Mouse (Mus musculus) CH12.LX (cell line): ENCODE results near the gene Rnf6. TPM values are rescaled to one million over a fixed set of nuclear protein-coding genes. Genes with fewer than 3 reads are reported as not detected.

Source experiments
- DNase-seq: peaks from one replicate; pipeline ENCODE4 v3.0.0-alpha.2; 2013; ENCODE audit errors: extremely low read depth
- H3K27ac ChIP-seq: 2 replicates; pipeline ENCODE4 v1.5.1; 2012; ENCODE audit warnings: low read depth, mild to moderate bottlenecking, control low read depth, moderate library complexity; ENCODE audit not compliant: insufficient read depth
- H3K27me3 ChIP-seq: replicated peaks from 2 replicates; pipeline ENCODE3; 2012; ENCODE audit warnings: inconsistent platforms
- H3K36me3 ChIP-seq, 2 experiments: replicated peaks in 1 of 2; 2 replicates each; pipeline versions ENCODE3 to v1.6.1; 2012; ENCODE audit warnings: inconsistent platforms in 1 of 2, low read length in 1 of 2, mild to moderate bottlenecking in 1 of 2, mixed read lengths in 1 of 2, moderate library complexity in 1 of 2; ENCODE audit not compliant: control insufficient read depth in 1 of 2, insufficient read depth in 1 of 2
- H3K4me1 ChIP-seq, 2 experiments: 2 replicates each; pipeline ENCODE4 v1.6.1; 2012; ENCODE audit warnings: inconsistent platforms in 1 of 2, moderate library complexity in 1 of 2; ENCODE audit not compliant: insufficient read depth in 2 of 2, control insufficient read depth in 1 of 2
- H3K4me2 ChIP-seq: 2 replicates; pipeline ENCODE4 v1.6.1; 2012; ENCODE audit warnings: low read depth, mild to moderate bottlenecking, control low read depth; ENCODE audit not compliant: poor library complexity, insufficient read depth, severe bottlenecking
- H3K4me3 ChIP-seq, 3 experiments: fragments of 150-350 bp in 1 of 3; sonication (generic) in 1 of 3; replicated peaks in 1 of 3; 2 replicates each; pipeline versions ENCODE3 to v1.5.1; 2011 to 2012; ENCODE audit warnings: low read depth in 2 of 3, low read length in 2 of 3, mild to moderate bottlenecking in 2 of 3, moderate library complexity in 2 of 3, control low read depth in 1 of 3, improper control_type of control experiment in 1 of 3, inconsistent platforms in 1 of 3, mixed read lengths in 1 of 3; ENCODE audit not compliant: poor library complexity in 1 of 3
- H3K79me2 ChIP-seq: replicated peaks from 2 replicates; pipeline ENCODE4 v1.6.1; 2012; ENCODE audit warnings: mild to moderate bottlenecking, moderate library complexity; ENCODE audit not compliant: control insufficient read depth, poor library complexity, insufficient read depth, severe bottlenecking; ENCODE audit errors: extremely low read depth
- H3K9ac ChIP-seq: 2 replicates; pipeline ENCODE4 v1.6.1; 2012; ENCODE audit warnings: low read depth, mild to moderate bottlenecking, control low read depth, moderate library complexity; ENCODE audit not compliant: insufficient read depth
- H3K9me3 ChIP-seq: replicated peaks from 2 replicates; pipeline ENCODE3; 2012; ENCODE audit warnings: low read length, inconsistent platforms, mixed read lengths
- BHLHE40 ChIP-seq: IDR thresholded peaks from 2 replicates; pipeline ENCODE4 v1.6.1; 2011; ENCODE audit warnings: mild to moderate bottlenecking, low read depth, low read length, improper control_type of control experiment
- E2F4 ChIP-seq: IDR thresholded peaks from 2 replicates; pipeline ENCODE4 v1.6.1; 2011; ENCODE audit warnings: low read depth, low read length, improper control_type of control experiment; ENCODE audit not compliant: insufficient replicate concordance
- EP300 ChIP-seq: IDR thresholded peaks from 2 replicates; pipeline ENCODE4 v1.6.1; 2011; ENCODE audit warnings: low read length, improper control_type of control experiment
- GABPA ChIP-seq: IDR thresholded peaks from 2 replicates; pipeline ENCODE4 v1.6.1; 2012; ENCODE audit warnings: low read depth, low read length, improper control_type of control experiment, inconsistent platforms; ENCODE audit not compliant: insufficient replicate concordance
- IRF4 ChIP-seq: IDR thresholded peaks from 2 replicates; pipeline ENCODE4 v1.6.1; 2014; ENCODE audit warnings: low read depth, mild to moderate bottlenecking, inconsistent platforms, low read length, improper control_type of control experiment
- JUND ChIP-seq: conservative IDR thresholded peaks from 2 replicates; pipeline ENCODE4 v1.6.1; 2011; ENCODE audit warnings: low read depth, low read length, improper control_type of control experiment
- KAT2A ChIP-seq: IDR thresholded peaks from 2 replicates; pipeline ENCODE4 v1.6.1; 2012; ENCODE audit warnings: low read length, improper control_type of control experiment, inconsistent platforms; ENCODE audit not compliant: insufficient replicate concordance
- MAX ChIP-seq: IDR thresholded peaks from 2 replicates; pipeline ENCODE4 v1.6.1; 2011; ENCODE audit warnings: low read length, improper control_type of control experiment
- MEF2A ChIP-seq: IDR thresholded peaks from 2 replicates; pipeline ENCODE4 v1.6.1; 2014; ENCODE audit warnings: low read depth, mild to moderate bottlenecking, inconsistent platforms, low read length, improper control_type of control experiment, borderline replicate concordance
- MYC ChIP-seq: IDR thresholded peaks from 2 replicates; pipeline ENCODE4 v1.6.1; 2011; ENCODE audit warnings: low read depth, mild to moderate bottlenecking, improper control_type of control experiment, low read length
- NRF1 ChIP-seq: IDR thresholded peaks from 2 replicates; pipeline ENCODE4 v1.6.1; 2014; ENCODE audit warnings: low read depth, mild to moderate bottlenecking, inconsistent platforms, low read length, improper control_type of control experiment, moderate library complexity
- PAX5 ChIP-seq: IDR thresholded peaks from 2 replicates; pipeline ENCODE4 v1.6.1; 2012; ENCODE audit warnings: low read length, inconsistent platforms, mixed read lengths
- POLR2A ChIP-seq: IDR thresholded peaks from 2 replicates; pipeline ENCODE4 v1.6.1; 2011; ENCODE audit warnings: low read depth, mild to moderate bottlenecking, improper control_type of control experiment, low read length
- RAD21 ChIP-seq: IDR thresholded peaks from 2 replicates; pipeline ENCODE4 v1.6.1; 2011; ENCODE audit warnings: low read depth, mild to moderate bottlenecking, low read length, improper control_type of control experiment, moderate library complexity
- RCOR1 ChIP-seq: conservative IDR thresholded peaks from 2 replicates; pipeline ENCODE4 v1.6.1; 2012; ENCODE audit warnings: low read depth, mild to moderate bottlenecking, inconsistent platforms, low read length, improper control_type of control experiment
- SIN3A ChIP-seq: IDR thresholded peaks from 2 replicates; pipeline ENCODE4 v1.6.1; 2012; ENCODE audit warnings: low read length, improper control_type of control experiment, inconsistent platforms
- TBP ChIP-seq: conservative IDR thresholded peaks from 2 replicates; pipeline ENCODE4 v1.6.1; 2011; ENCODE audit warnings: low read depth, low read length, improper control_type of control experiment
- USF1 ChIP-seq: IDR thresholded peaks from 2 replicates; pipeline ENCODE4 v1.6.1; 2014; ENCODE audit warnings: low read depth, mild to moderate bottlenecking, inconsistent platforms, low read length, improper control_type of control experiment
- ZKSCAN1 ChIP-seq: IDR thresholded peaks from 2 replicates; pipeline ENCODE4 v1.6.1; 2012; ENCODE audit warnings: low read depth, inconsistent platforms, low read length, improper control_type of control experiment, borderline replicate concordance
- dilution Hi-C: fragments of 300-500 bp; cut with MboI; formaldehyde crosslinking; loops from 2 replicates; pipeline ENCODE4 v1.14.3; 2020; ENCODE audit warnings: low sequenced_read_pairs; ENCODE audit not compliant: extremely low pct_unique_long_range_greater_than_20kb, extremely low pct_ligation_motif_present
- in situ Hi-C: fragments of 300-500 bp; cut with MboI; formaldehyde crosslinking; loops from 3 replicates; pipeline ENCODE4 v1.14.3; 2019; ENCODE audit warnings: low sequenced_read_pairs, low pct_ligation_motif_present, low pct_unique_long_range_greater_than_20kb, mixed read lengths
- polyA plus RNA-seq: library from polyadenylated mRNA; unstranded; fragments of >175 nt; gene quantifications from 2 replicates; pipeline ENCODE4 v1.2.1, GENCODE M21; 2012; ENCODE audit warnings: low read depth; ENCODE audit not compliant: insufficient read length
- total RNA-seq, 2 experiments: library from RNA; depleted of rRNA; stranded (reverse); fragments of 300-350 nt in 1 of 2; fragments of >200 nt in 1 of 2; gene quantifications; 2 replicates each; pipeline ENCODE4 v1.2.3; 2012 to 2014

The Rnf6 gene
- total and polyA plus RNA-seq, 3 experiments, result 15.9 to 22.7 (median 20.7) TPM

DNA sequence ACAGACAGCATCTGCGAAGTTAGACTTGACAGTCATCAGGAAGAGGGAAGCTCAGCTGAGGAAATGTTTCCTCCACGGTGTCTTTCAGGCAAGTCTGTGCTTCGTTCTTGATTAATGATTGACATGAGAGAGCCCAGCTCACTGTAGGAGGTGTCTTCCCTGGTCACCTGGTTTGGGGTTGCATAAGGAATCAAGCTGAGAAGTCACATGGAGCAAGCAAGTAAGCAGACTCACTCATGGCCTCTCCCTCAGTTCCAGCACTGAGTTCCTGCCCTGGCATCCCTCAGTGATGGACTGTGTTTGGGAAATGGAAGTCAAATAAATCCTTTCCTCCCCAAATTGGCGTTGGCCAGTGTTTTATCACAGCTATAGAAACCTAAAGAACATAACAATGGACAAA, 31.3 kb downstream of the Rnf6 start:
- H3K9ac ChIP-seq, result no peak overlapping the region

GRCm38 (mm10) chr5:146188712-146189111, 32.6 kb downstream of the Rnf6 start:
- no peak overlapping the region for H3K9ac ChIP-seq
- dilution Hi-C loops (no loop called here), in situ Hi-C loops (loop anchor here (25.0 kb wide), 1 partner anchor 274 kb away; no protein-coding TSS in a partner anchor)
- no peak overlapping the region for H3K4me2 ChIP-seq
- DNase-seq, result no peak
- TF ChIP-seq RCOR1 (no peak), E2F4 (no peak), MEF2A (no peak), MYC (no peak), IRF4 (no peak), RAD21 (no peak), NRF1 (no peak), POLR2A (no peak), PAX5 (no peak), ZKSCAN1 (no peak), SIN3A (no peak), USF1 (no peak), BHLHE40 (no peak), MAX (no peak), KAT2A (no peak)
- H3K36me3 ChIP-seq, result no peaks in the 10 kb centered on the region
- H3K4me3 ChIP-seq, result no peak overlapping the region
- H3K9me3 ChIP-seq, result no peaks in the 10 kb centered on the region
- H3K79me2 ChIP-seq, result no peaks in the 10 kb centered on the region
- peaks cover 0 to 6% of the 10 kb centered on the region in 2 experiments; a peak in 3 of 4 replicates for H3K4me1 ChIP-seq
- H3K27ac ChIP-seq, result no peak overlapping the region
- no peaks in the 10 kb centered on the region for H3K27me3 ChIP-seq

More for the DNA sequence above, 31.3 kb downstream of the Rnf6 start:
- H3K27me3 ChIP-seq, result no peaks in the 10 kb centered on the region
- no peak overlapping the region for H3K4me2 ChIP-seq
- no peak for DNase-seq
- no peaks in the 10 kb centered on the region for H3K79me2 ChIP-seq
- no peaks in the 10 kb centered on the region for H3K4me1 ChIP-seq
- dilution Hi-C loops (no loop called here), in situ Hi-C loops (loop anchor here (10.0 to 25.0 kb wide), 2 partner anchors 115 to 272 kb away; no protein-coding TSS in a partner anchor)
- TF ChIP-seq NRF1 (no peak), JUND (no peak), GABPA (no peak), TBP (no peak), MAX (no peak), EP300 (no peak)
- no peak overlapping the region for H3K27ac ChIP-seq
- no peaks in the 10 kb centered on the region for H3K9me3 ChIP-seq
- H3K4me3 ChIP-seq, result no peak overlapping the region
- H3K36me3 ChIP-seq, result no peaks in the 10 kb centered on the region
